Mouse (Mus musculus): ENCODE results near the gene Slpi.

DNA sequence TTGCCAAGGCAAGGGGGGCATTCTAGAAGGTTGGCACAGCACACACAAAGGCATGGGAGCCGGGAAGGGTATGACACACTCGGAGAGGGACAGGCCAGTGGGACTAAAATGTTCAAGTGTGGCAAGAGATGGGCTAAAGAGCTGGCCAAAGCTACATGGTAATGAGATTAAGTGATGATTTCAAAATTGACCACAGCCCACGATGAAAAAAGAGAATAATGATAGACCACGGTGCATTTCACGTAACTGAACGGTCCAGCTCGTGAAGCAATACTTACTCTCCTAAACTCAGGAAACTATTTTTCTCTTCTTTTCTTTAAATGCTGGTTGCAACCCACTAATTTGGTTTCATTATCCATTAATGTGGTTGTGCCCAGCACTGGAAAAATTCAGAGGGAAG, 7.2 kb upstream of the Slpi start:
- TF ChIP-seq POLR2A (IDR thresholded peaks at IDR 0.05; ENCODE audit: insufficient read length, low read depth) (no peak), TCF12 (IDR thresholded peaks at IDR 0.05; ENCODE audit: insufficient read depth, poor library complexity, severe bottlenecking) (no peak), POLR2AphosphoS2 (IDR thresholded peaks at IDR 0.05; ENCODE audit: insufficient read length, low read depth) (no peak), E2F4 (IDR thresholded peaks at IDR 0.05; ENCODE audit: insufficient read depth) (no peak), CEBPB (IDR thresholded peaks at IDR 0.05; ENCODE audit: insufficient read depth, poor library complexity, severe bottlenecking) (no peak)
